ENCODE assay signal across 11 mouse cellular contexts in genomic region chr6:73428618-73429336, GRCm38 (mm10). TPM values are rescaled to one million over a fixed set of nuclear protein-coding genes. Genes with fewer than 3 reads are reported as not detected.
DNase-seq lines count a peak whose midpoint lies in the region; ATAC-seq and TF ChIP-seq lines count a peak whose summit lies in the region.
"Had no signal": no experiment of that assay in that cellular context is flagged by ENCODE, and none has a peak within 500 bp of the region (broad histone marks: within the 10 kb centered on the region; RNA-seq: fewer than 3 reads in every experiment).

No protein-coding gene starts in this region.

- H3K27me3 ChIP-seq in heart, embryonic 13.5 days (replicated peaks), result no peaks in the 10 kb centered on the region
- peaks cover 39% of the 10 kb centered on the region for H3K27me3 ChIP-seq in forebrain, embryonic 12.5 days
- H3K27me3 ChIP-seq in midbrain, embryonic 11.5 days (ENCODE audit: control insufficient read depth, insufficient read depth, low read length), result peaks cover 6% of the 10 kb centered on the region; the same call in 1 of the 2 replicates
- H3K27me3 ChIP-seq in intestine, postnatal 0 days (replicated peaks; ENCODE audit: control insufficient read depth, insufficient read depth, low read length), result no peaks in the 10 kb centered on the region

- H3K4me3 ChIP-seq in heart, embryonic 13.5 days, result no peak overlapping the region
- no peak overlapping the region for H3K4me3 ChIP-seq in forebrain, embryonic 12.5 days (replicated peaks)
- H3K4me3 ChIP-seq in midbrain, embryonic 11.5 days (ENCODE audit: low read depth, low read length), result no peak overlapping the region
- H3K4me3 ChIP-seq in intestine, postnatal 0 days (ENCODE audit: low read depth, low read length), result no peak overlapping the region

- no peak overlapping the region for H3K9ac ChIP-seq in heart, embryonic 13.5 days
- H3K9ac ChIP-seq in forebrain, embryonic 12.5 days, result no peak overlapping the region
- H3K9ac ChIP-seq in midbrain, embryonic 11.5 days (ENCODE audit: low read length), result no peak overlapping the region
- no peak overlapping the region for H3K9ac ChIP-seq in intestine, postnatal 0 days (ENCODE audit: low read depth, low read length)
- H3K9ac ChIP-seq: liver, embryonic 14.5 days had no signal

- intact Hi-C loops in heart, postnatal 14 days (cut with DNase I), result no loop called here
- intact Hi-C loops in heart, postnatal 36 days (cut with DNase I), result no loop called here

- WGBS in heart, embryonic 13.5 days, result 42% methylated on average over 14 of the region's 14 CpGs
- 26% methylated on average over 14 of the region's 14 CpGs for WGBS in forebrain, embryonic 12.5 days
- 33% methylated on average over 14 of the region's 14 CpGs for WGBS in midbrain, embryonic 11.5 days
- 24% methylated on average over 14 of the region's 14 CpGs for WGBS in intestine, postnatal 0 days

- H3K4me2 ChIP-seq in heart, embryonic 13.5 days, result peak overlapping the region; percentile 22
- peak overlapping the region; percentile 15; the same call in 1 of the 2 replicates for H3K4me2 ChIP-seq in forebrain, embryonic 12.5 days
- no peak overlapping the region for H3K4me2 ChIP-seq in midbrain, embryonic 11.5 days
- no peak overlapping the region for H3K4me2 ChIP-seq in intestine, postnatal 0 days (replicated peaks; ENCODE audit: low read depth)

- no peak for ATAC-seq in heart, embryonic 13.5 days (ENCODE audit: extremely low read depth, insufficient number of reproducible peaks, low FRiP score, low TSS enrichment)
- ATAC-seq in forebrain, embryonic 12.5 days (ENCODE audit: low FRiP score), result 0 out of 2 replicates have a peak, but pooled peaks have one; percentile 24
- peak; percentile 8; the same call in 1 of the 2 replicates for ATAC-seq in midbrain, embryonic 11.5 days (ENCODE audit: low FRiP score)
- ATAC-seq in intestine, postnatal 0 days, result no peak

- TF ChIP-seq CTCF in intestine, postnatal 0 days (IDR thresholded peaks at IDR 0.05; ENCODE audit: low read depth), result no peak

- no peaks in the 10 kb centered on the region for H3K36me3 ChIP-seq in heart, embryonic 13.5 days
- H3K36me3 ChIP-seq in forebrain, embryonic 12.5 days (replicated peaks), result no peaks in the 10 kb centered on the region
- H3K36me3 ChIP-seq in midbrain, embryonic 11.5 days (ENCODE audit: control insufficient read depth, insufficient read depth, low read length), result no peaks in the 10 kb centered on the region
- no peaks in the 10 kb centered on the region for H3K36me3 ChIP-seq in intestine, postnatal 0 days (ENCODE audit: control insufficient read depth, insufficient read depth)

- DNase-seq in heart, postnatal 14 days, result no peak
- DNase-seq in cerebellum, adult 11-12 months, result peak; percentile 27
- no peak for DNase-seq in midbrain, embryonic 11.5 days (ENCODE audit: low spot score, missing footprints)
- DNase-seq in heart, postnatal 36 days, result no peak
- DNase-seq in left cerebral cortex, adult 11 months (ENCODE audit: low spot score), result no peak
- DNase-seq: kidney, adult 9 months; thymus, postnatal 36 days had no signal

- H3K27ac ChIP-seq in heart, embryonic 13.5 days (replicated peaks), result no peak overlapping the region
- H3K27ac ChIP-seq in forebrain, embryonic 12.5 days, result 0 out of 2 replicates have a peak overlapping the region, but pooled peaks have one; percentile 8
- H3K27ac ChIP-seq in midbrain, embryonic 11.5 days (ENCODE audit: low read depth, low read length), result no peak overlapping the region
- H3K27ac ChIP-seq in intestine, postnatal 0 days (ENCODE audit: low read depth, low read length), result no peak overlapping the region
- H3K27ac ChIP-seq: liver, embryonic 14.5 days had no signal

- H3K4me1 ChIP-seq in heart, embryonic 13.5 days, result peaks cover 9% of the 10 kb centered on the region; the same call in 1 of the 2 replicates
- peaks cover 23% of the 10 kb centered on the region for H3K4me1 ChIP-seq in forebrain, embryonic 12.5 days
- peaks cover 22% of the 10 kb centered on the region for H3K4me1 ChIP-seq in midbrain, embryonic 11.5 days (ENCODE audit: control insufficient read depth, insufficient read depth, low read length)
- H3K4me1 ChIP-seq in intestine, postnatal 0 days (replicated peaks; ENCODE audit: control insufficient read depth, insufficient read depth, low read length), result no peaks in the 10 kb centered on the region

- H3K9me3 ChIP-seq in heart, embryonic 13.5 days, result no peaks in the 10 kb centered on the region
- H3K9me3 ChIP-seq in forebrain, embryonic 12.5 days, result peaks cover 3% of the 10 kb centered on the region; the same call in 1 of the 2 replicates
- H3K9me3 ChIP-seq in midbrain, embryonic 11.5 days (ENCODE audit: control insufficient read depth, low read length), result no peaks in the 10 kb centered on the region
- H3K9me3 ChIP-seq in intestine, postnatal 0 days (ENCODE audit: control insufficient read depth), result no peaks in the 10 kb centered on the region

RNA-seq across cellular contexts. Expression of gene 4931417E11Rik, which starts 40.7 kb away (rescaled TPM):
- not detected in 2 replicates for polyA plus RNA-seq in heart, embryonic 13.5 days (2015; fragmentation: Nextera tagmentation; extraction: Ambion mirVana)
- total RNA-seq in heart, postnatal 14 days (2021), result not detected
- not detected in 2 replicates for polyA plus RNA-seq in forebrain, embryonic 12.5 days (2016; fragmentation: Nextera tagmentation; extraction: Ambion mirVana)
- polyA plus RNA-seq in midbrain, embryonic 11.5 days (2014; fragmentation: Nextera tagmentation; extraction: Ambion mirVana), result not detected in 2 replicates
- total RNA-seq in heart, postnatal 36 days (2021), result not detected
- not detected in 2 replicates for polyA plus RNA-seq in intestine, postnatal 0 days (2015; fragmentation: Nextera tagmentation; extraction: Ambion mirVana)
- polyA plus RNA-seq: liver, embryonic 14.5 days had no signal

Comparison
In these comparisons a context has a peak if more than half of its experiments do, and no peak if none do; other contexts are left out.
1. ATAC-seq: peak in forebrain, embryonic 12.5 days (single experiment) and midbrain, embryonic 11.5 days (single experiment); none in heart, embryonic 13.5 days (single experiment) and intestine, postnatal 0 days (single experiment).
2. H3K4me2 ChIP-seq: peak in heart, embryonic 13.5 days (single experiment) and forebrain, embryonic 12.5 days (single experiment); none in midbrain, embryonic 11.5 days (single experiment) and intestine, postnatal 0 days (single experiment).